Comparison of ENCODE assay signal across 9 mouse cellular contexts in the genomic region with DNA sequence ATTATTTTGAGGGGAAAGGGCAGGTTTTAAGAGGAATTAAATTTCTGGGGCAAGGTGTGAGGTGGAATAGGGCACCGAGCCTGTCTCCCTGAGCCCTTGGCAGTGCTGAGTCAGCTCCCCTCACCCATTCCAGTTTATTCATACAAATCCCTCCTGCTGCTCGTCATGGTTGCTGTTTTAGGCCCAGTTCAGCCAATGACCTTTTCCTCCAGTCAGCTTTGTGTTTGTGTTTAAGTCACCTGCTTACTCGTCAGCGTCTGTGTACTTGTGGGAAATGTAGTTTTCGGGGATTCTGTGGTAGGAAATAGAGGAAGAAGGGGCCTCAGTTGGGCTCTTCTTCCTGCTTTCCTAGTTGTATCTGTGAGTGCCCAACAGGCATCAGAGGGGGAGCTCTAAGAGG. TPM values are rescaled to one million over a fixed set of nuclear protein-coding genes. Genes with fewer than 3 reads are reported as not detected.
A peak's percentile ranks its signal among the peaks of the same experiment; 100 is the strongest.
DNase-seq lines count a peak whose midpoint lies in the region; ATAC-seq and TF ChIP-seq lines count a peak whose summit lies in the region.
"Had no signal": no experiment of that assay in that cellular context is flagged by ENCODE, and none has a peak within 500 bp of the region (broad histone marks: within the 10 kb centered on the region; RNA-seq: fewer than 3 reads in every experiment).

No protein-coding gene starts in this region.

- 0 out of 2 replicates have a peak overlapping the region, but pooled peaks have one; percentile 22 for H3K9ac ChIP-seq in ES-E14 (ENCODE audit: insufficient read depth, low read depth, low read length, poor library complexity, severe bottlenecking)
- H3K9ac ChIP-seq in intestine, embryonic 14.5 days (ENCODE audit: low read length): peak overlapping the region; percentile 20; the same call in 1 of the 2 replicates

- no peak overlapping the region for H3K4me3 ChIP-seq in cerebellum, adult 2 months (replicated peaks; ENCODE audit: insufficient read depth, low read depth, low read length)
- H3K4me3 ChIP-seq in layer of hippocampus, adult 2 months: no peak overlapping the region
- no peak overlapping the region for H3K4me3 ChIP-seq in ES-E14 (ENCODE audit: insufficient read depth in 1 of 2, low read depth in 1 of 2, low read length in 2 of 2, poor library complexity in 1 of 2, severe bottlenecking in 1 of 2)
- no peak overlapping the region for H3K4me3 ChIP-seq in intestine, embryonic 14.5 days (ENCODE audit: low read depth, low read length)
- H3K4me3 ChIP-seq in forebrain, embryonic 10.5 days: no peak overlapping the region

- peaks cover 29% of the 10 kb centered on the region for H3K4me1 ChIP-seq in cerebellum, adult 2 months (ENCODE audit: control insufficient read depth, insufficient read depth, low read length)
- peaks cover 2 to 29% of the 10 kb centered on the region in 2 experiments; a peak in 2 of 4 replicates for H3K4me1 ChIP-seq in ES-E14 (ENCODE audit: control insufficient read depth in 2 of 2, insufficient read depth in 2 of 2, low read length in 2 of 2, poor library complexity in 1 of 2)
- peaks cover 15% of the 10 kb centered on the region for H3K4me1 ChIP-seq in intestine, embryonic 14.5 days (replicated peaks; ENCODE audit: control insufficient read depth, insufficient read depth, low read length)
- H3K4me1 ChIP-seq in forebrain, embryonic 10.5 days: peaks cover 23% of the 10 kb centered on the region

- TF ChIP-seq CTCF in cerebellum, adult 2 months (IDR thresholded peaks at IDR 0.05; ENCODE audit: borderline replicate concordance, insufficient read depth, low read depth, low read length): no peak
- TF ChIP-seq CTCF in layer of hippocampus, adult 2 months (conservative IDR thresholded peaks at IDR 0.05): no peak

- ATAC-seq in intestine, embryonic 14.5 days (replicated peaks; ENCODE audit: low FRiP score, low TSS enrichment, low read depth): no peak

- TF ChIP-seq POLR2A in cerebellum, adult 2 months (IDR thresholded peaks at IDR 0.05; ENCODE audit: borderline replicate concordance, insufficient read depth, low read length): no peak

- H3K9me3 ChIP-seq in ES-E14 (ENCODE audit: control insufficient read depth, insufficient read depth, low read depth, low read length): no peaks in the 10 kb centered on the region
- no peaks in the 10 kb centered on the region for H3K9me3 ChIP-seq in intestine, embryonic 14.5 days (ENCODE audit: control insufficient read depth, low read length)
- no peaks in the 10 kb centered on the region for H3K9me3 ChIP-seq in forebrain, embryonic 10.5 days

- 45% methylated on average over 5 of the region's 5 CpGs for WGBS in cerebellum, adult 2 months
- 37% methylated on average over 5 of the region's 5 CpGs for WGBS in intestine, embryonic 14.5 days
- WGBS in forebrain, embryonic 10.5 days: 84% methylated on average over 5 of the region's 5 CpGs

- in situ Hi-C loops in ES-E14 (cut with MboI; ENCODE audit: low sequenced_read_pairs in 2 of 2, unreplicated experiment in 2 of 2): no loop called here

- peak overlapping the region; percentile 12; the same call in 1 of the 2 replicates for H3K27ac ChIP-seq in cerebellum, adult 2 months (ENCODE audit: insufficient read depth, low read length)
- peak overlapping the region; percentile 96 for H3K27ac ChIP-seq in layer of hippocampus, adult 2 months
- no peak overlapping the region for H3K27ac ChIP-seq in ES-E14 (ENCODE audit: insufficient read depth, low read depth, low read length, poor library complexity, severe bottlenecking)
- peak overlapping the region; percentile 95 for H3K27ac ChIP-seq in intestine, embryonic 14.5 days (ENCODE audit: low read depth)
- H3K27ac ChIP-seq in forebrain, embryonic 10.5 days: no peak overlapping the region

- H3K36me3 ChIP-seq in ES-E14 (ENCODE audit: control insufficient read depth, insufficient read depth, low read length, poor library complexity, severe bottlenecking): peaks cover 46% of the 10 kb centered on the region
- H3K36me3 ChIP-seq in intestine, embryonic 14.5 days (ENCODE audit: control insufficient read depth, insufficient read depth, low read length): peaks cover 70% of the 10 kb centered on the region
- H3K36me3 ChIP-seq in forebrain, embryonic 10.5 days (replicated peaks): peaks cover 80% of the 10 kb centered on the region

- peak in 1 of 2 experiments; percentile 41 for DNase-seq in cerebellum, adult 2 months
- no peak for DNase-seq in cerebellum, adult 11-12 months
- DNase-seq in layer of hippocampus, adult 2 months (ENCODE audit: low spot score in 2 of 2): no peak
- no peak for DNase-seq in layer of hippocampus, postnatal 25 days (ENCODE audit: extremely low spot score in 1 of 2, low spot score in 1 of 2)
- DNase-seq in ES-E14 (ENCODE audit: low read depth, low spot score): no peak
- no peak for DNase-seq in intestine, embryonic 14.5 days (ENCODE audit: low spot score)
- no peak for DNase-seq in natural killer cell, adult 2 months (ENCODE audit: low spot score in 2 of 2)
- DNase-seq in forebrain, embryonic 10.5 days (ENCODE audit: extremely low spot score, low spot score): no peak
- DNase-seq: layer of hippocampus, postnatal 36 days had no signal

- H3K27me3 ChIP-seq in cerebellum, adult 2 months (ENCODE audit: control insufficient read depth, insufficient read depth, low read length): no peaks in the 10 kb centered on the region
- H3K27me3 ChIP-seq in intestine, embryonic 14.5 days (replicated peaks; ENCODE audit: control insufficient read depth, insufficient read depth, low read length): no peaks in the 10 kb centered on the region
- H3K27me3 ChIP-seq in forebrain, embryonic 10.5 days (ENCODE audit: poor library complexity, severe bottlenecking): no peaks in the 10 kb centered on the region

- peak overlapping the region; percentile 31; the same call in 1 of the 2 replicates for H3K4me2 ChIP-seq in intestine, embryonic 14.5 days (ENCODE audit: low read length)

TF ChIP-seq in ES-E14, 5 proteins besides CTCF, POLR2A, EP300 and RAD21:
- TF ChIP-seq HCFC1 (IDR thresholded peaks at IDR 0.05; ENCODE audit: borderline replicate concordance, insufficient read depth, low read length): peak; percentile 81
- TF ChIP-seq MAFK (IDR thresholded peaks at IDR 0.05; ENCODE audit: insufficient read depth, low read depth, low read length): peak; percentile 94
- TF ChIP-seq CHD2 (IDR thresholded peaks at IDR 0.05; ENCODE audit: low read depth, low read length): 0 out of 2 replicates have a peak, but pooled peaks have one; percentile 18
- no peak for TF ChIP-seq ZC3H11A (IDR thresholded peaks at IDR 0.05; ENCODE audit: borderline replicate concordance, low read depth, low read length)
- TF ChIP-seq ZNF384 (IDR thresholded peaks at IDR 0.05; ENCODE audit: low read depth, low read length): no peak

RNA-seq across cellular contexts. Expression of a gene that starts 4.6 kb away (rescaled TPM):
- polyA plus RNA-seq in cerebellum, adult 2 months (2012; rRNA removed): 1,381 and 1,434 TPM in 2 replicates
- 100 to 1,000 TPM; 519 to 544 TPM for total RNA-seq in layer of hippocampus, adult 2 months (2021)
- 100 to 1,000 TPM; 551 to 619 TPM for total RNA-seq in layer of hippocampus, postnatal 25 days (2021)
- 894 and 1,090 TPM in 2 replicates for total RNA-seq in ES-E14 (2012; rRNA removed)
- polyA plus RNA-seq in intestine, embryonic 14.5 days (2014; fragmentation: Nextera tagmentation; extraction: Ambion mirVana): 1,777 and 1,828 TPM in 2 replicates
- 712 and 780 TPM in 2 replicates for polyA plus RNA-seq in forebrain, embryonic 10.5 days (2016; fragmentation: Nextera tagmentation; extraction: Ambion mirVana)

RNA-seq across cellular contexts. Expression of a gene that starts 9.1 kb away (rescaled TPM):
- 28.9 and 36.1 TPM in 2 replicates for polyA plus RNA-seq in cerebellum, adult 2 months (2012; rRNA removed)
- 10 to 100 TPM; 18.5 to 21.1 TPM for total RNA-seq in layer of hippocampus, adult 2 months (2021)
- 10 to 100 TPM; 17.4 to 18.9 TPM for total RNA-seq in layer of hippocampus, postnatal 25 days (2021)
- 2.0 and 3.7 TPM in 2 replicates for total RNA-seq in ES-E14 (2012; rRNA removed)
- 3.1 TPM in 2 replicates for polyA plus RNA-seq in intestine, embryonic 14.5 days (2014; fragmentation: Nextera tagmentation; extraction: Ambion mirVana)
- polyA plus RNA-seq in forebrain, embryonic 10.5 days (2016; fragmentation: Nextera tagmentation; extraction: Ambion mirVana): 1.9 and 2.0 TPM in 2 replicates

RNA-seq across cellular contexts. Expression of a gene that starts 30.3 kb away (rescaled TPM):
- polyA plus RNA-seq in cerebellum, adult 2 months (2012; rRNA removed): 239 and 260 TPM in 2 replicates
- total RNA-seq in layer of hippocampus, adult 2 months (2021): 100 to 1,000 TPM; 246 to 255 TPM
- total RNA-seq in layer of hippocampus, postnatal 25 days (2021): 100 to 1,000 TPM; 228 to 242 TPM
- 18.9 and 22.8 TPM in 2 replicates for total RNA-seq in ES-E14 (2012; rRNA removed)
- polyA plus RNA-seq in intestine, embryonic 14.5 days (2014; fragmentation: Nextera tagmentation; extraction: Ambion mirVana): 71.9 and 82.2 TPM in 2 replicates
- polyA plus RNA-seq in forebrain, embryonic 10.5 days (2016; fragmentation: Nextera tagmentation; extraction: Ambion mirVana): 72.0 and 73.6 TPM in 2 replicates

RNA-seq across cellular contexts. Expression of a gene that starts 36.3 kb away (rescaled TPM):
- polyA plus RNA-seq in cerebellum, adult 2 months (2012; rRNA removed): 36.3 and 37.3 TPM in 2 replicates
- 1 to 10 TPM; 5.5 TPM for total RNA-seq in layer of hippocampus, adult 2 months (2021)
- 1 to 10 TPM; 4.6 to 5.0 TPM for total RNA-seq in layer of hippocampus, postnatal 25 days (2021)
- total RNA-seq in ES-E14 (2012; rRNA removed): 62.7 and 135 TPM in 2 replicates
- polyA plus RNA-seq in intestine, embryonic 14.5 days (2014; fragmentation: Nextera tagmentation; extraction: Ambion mirVana): 27.3 and 28.0 TPM in 2 replicates
- 8.6 and 10.3 TPM in 2 replicates for polyA plus RNA-seq in forebrain, embryonic 10.5 days (2016; fragmentation: Nextera tagmentation; extraction: Ambion mirVana)

RNA-seq across cellular contexts. Expression of a gene that starts 58.2 kb away (rescaled TPM):
- 15.4 and 18.7 TPM in 2 replicates for polyA plus RNA-seq in cerebellum, adult 2 months (2012; rRNA removed)
- total RNA-seq in layer of hippocampus, adult 2 months (2021): 10 to 100 TPM; 12.2 to 14.3 TPM
- 10 to 100 TPM; 13.2 to 14.8 TPM for total RNA-seq in layer of hippocampus, postnatal 25 days (2021)
- 18.8 and 19.5 TPM in 2 replicates for total RNA-seq in ES-E14 (2012; rRNA removed)
- 11.3 TPM in 2 replicates for polyA plus RNA-seq in intestine, embryonic 14.5 days (2014; fragmentation: Nextera tagmentation; extraction: Ambion mirVana)
- polyA plus RNA-seq in forebrain, embryonic 10.5 days (2016; fragmentation: Nextera tagmentation; extraction: Ambion mirVana): 11.8 and 14.0 TPM in 2 replicates

Comparison
In these comparisons a context has a peak if more than half of its experiments do, and no peak if none do; other contexts are left out.
1. H3K27ac ChIP-seq: peak in cerebellum, adult 2 months (single experiment), layer of hippocampus, adult 2 months (single experiment) and intestine, embryonic 14.5 days (single experiment); none in ES-E14 (single experiment) and forebrain, embryonic 10.5 days (single experiment).